Mouse (Mus musculus) neural tube, embryonic 10.5 days (tissue): ENCODE measurements around the gene Ica1.
A peak's percentile ranks its signal among the peaks of the same experiment; 100 is the strongest.

Experiments used
- DNase-seq: peaks from one replicate; pipeline ENCODE4 v3.0.0-alpha.2; 2017; ENCODE audit warnings: low spot score; ENCODE audit errors: extremely low spot score

The Ica1 gene

DNA sequence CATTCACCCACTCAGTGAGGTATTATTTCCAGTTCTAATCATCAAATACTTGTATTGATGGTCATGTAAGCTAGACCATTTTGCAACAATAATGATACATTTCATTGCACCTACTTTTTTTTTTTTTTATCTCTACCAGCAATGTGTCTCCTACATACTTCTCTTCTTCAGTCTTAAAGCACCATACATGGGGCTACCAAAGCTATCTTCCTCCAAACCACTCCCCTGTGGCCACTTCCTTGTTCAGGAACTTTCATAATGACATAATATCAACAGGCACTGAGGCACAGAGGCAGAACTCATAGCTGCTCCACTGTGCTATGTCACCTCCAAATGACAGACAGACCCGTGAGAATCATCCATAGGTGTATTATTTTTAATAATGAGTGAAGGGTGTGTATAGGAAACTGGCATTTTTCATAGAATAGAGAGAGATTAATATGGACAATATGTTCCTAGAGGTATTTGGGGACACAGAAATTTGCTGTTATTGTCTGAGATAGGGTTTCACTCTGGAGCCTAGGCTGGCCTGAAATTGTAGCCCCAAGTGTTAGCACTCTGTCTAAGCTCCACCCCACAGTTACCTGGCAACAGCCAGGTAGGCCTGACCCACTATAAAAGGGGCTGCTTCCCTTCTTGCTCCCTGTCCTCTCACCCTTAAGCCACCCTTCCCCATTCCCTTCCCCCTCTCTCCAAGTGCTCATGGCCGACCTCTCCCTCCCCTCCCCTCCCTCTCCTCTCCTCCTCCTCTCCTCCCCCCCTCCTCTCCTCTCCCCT lies 86.9 kb downstream of the Ica1 start:
- no peak for DNase-seq

DNA sequence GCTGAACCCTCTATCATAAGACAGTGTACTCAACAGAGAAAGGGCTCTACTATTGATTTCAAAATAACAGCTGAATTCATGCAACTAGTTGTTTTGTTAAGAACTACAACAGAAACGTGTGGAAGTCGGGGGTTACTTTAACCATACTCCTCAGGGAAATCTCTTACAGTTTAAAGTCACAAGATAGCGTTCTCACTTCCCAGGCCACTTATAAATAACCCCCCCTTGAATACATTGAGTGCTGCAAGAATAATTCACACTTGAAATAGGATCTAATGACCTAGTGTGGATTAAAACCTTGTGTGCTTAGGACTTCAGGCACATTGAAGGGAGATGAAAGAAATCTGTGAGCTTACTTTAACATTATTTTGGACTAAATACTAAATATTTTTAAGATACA lies 87.8 kb downstream of the Ica1 start:
- DNase-seq: no peak

DNA sequence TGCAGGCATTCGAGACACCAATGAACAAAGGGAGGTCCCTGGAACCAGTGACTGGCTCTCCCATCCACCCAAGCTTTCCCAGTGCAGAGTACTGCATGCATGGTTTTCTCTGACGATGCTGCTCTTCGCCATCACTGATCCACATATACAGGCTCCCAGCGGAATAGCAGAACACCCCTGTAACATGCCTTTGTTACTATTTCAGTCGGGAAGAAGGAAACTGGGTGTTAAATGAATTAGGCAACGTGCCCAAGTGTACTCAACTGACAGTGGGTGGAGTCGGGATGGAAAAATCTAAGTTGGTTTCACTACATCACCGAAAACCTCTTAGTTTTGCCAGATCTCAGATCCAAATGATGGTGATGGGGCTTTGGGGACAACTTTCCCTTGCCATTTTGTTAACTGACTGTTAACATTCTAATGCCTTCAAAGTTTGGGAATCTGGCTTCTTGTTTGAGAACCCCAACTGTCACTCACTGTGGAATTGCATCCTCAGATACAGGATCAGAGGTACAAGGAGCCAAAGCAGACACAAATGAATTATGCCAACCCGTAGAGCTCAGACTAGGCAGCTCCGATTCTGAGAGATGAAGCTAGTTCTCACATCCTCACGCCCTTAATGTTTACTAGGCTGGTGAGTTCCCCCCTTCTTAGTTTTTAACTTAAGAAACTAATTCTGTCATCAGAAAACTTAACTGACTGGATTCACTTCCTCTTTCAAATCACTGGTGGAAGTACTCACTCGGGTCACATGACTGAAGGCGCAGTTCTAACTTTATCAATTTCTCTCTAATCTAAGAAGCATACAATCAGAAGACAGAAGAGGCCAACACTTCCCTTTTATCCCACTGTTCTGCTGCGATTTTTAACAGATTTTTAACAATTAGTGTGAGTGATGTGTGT lies 91.4 kb downstream of the Ica1 start:
- no peak for DNase-seq

DNA sequence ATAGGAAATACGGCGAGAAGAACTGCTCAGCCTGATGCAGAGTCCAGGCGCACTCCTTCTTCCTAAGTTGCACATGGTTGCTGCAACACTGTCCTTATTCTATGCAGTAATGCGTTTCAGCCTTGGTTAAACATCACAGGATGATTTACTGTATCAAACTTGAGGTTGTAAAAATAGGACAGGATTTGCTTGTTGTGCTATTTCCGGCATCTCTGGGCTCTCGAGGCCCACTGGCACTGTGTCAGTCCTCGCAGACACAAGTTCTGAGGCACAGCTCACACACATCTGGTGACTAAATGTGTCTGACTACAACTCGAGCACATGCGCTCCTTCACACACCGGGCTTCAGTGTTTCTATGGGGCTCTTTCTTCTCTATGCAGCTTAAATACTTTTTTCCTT lies 94.9 kb downstream of the Ica1 start:
- DNase-seq: no peak

DNA sequence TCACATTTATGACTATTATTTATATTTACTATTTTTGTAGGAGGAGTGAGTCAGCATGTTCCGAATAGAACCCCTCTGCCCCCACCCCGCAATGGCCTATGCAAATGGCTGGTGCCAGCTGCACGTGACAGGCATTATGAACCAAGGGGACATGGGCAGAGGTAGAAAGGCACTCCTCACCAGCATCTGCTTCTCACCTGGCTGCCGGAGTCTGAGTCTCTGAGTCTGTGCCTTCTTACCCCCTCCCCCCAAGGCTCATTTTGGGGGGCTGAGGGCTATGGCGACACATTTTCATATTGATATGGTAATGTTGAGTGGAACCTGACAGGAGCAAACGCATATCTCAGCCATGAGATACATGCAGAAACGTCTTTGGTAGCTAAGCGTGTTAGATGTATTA lies 97.4 kb downstream of the Ica1 start:
- DNase-seq: no peak

DNA sequence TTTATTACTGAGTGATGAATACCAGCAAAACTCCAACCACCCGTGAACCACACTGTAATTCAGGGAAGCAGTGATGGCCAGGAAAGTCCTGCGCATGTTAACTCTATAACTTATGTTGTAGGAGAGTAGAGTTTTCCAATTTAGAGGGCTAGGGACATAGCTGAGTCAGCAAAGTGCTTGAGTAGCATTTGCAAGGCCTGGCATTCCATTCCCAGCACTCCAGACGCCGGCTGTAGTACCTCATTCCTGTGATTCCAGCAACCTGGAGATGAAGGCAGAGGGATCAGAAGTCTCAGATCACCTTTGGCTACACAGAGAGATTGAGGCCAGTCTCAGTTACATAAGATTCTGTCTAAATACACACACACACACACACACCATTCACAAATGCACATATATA lies 105.3 kb downstream of the Ica1 start:
- DNase-seq: no peak

DNA sequence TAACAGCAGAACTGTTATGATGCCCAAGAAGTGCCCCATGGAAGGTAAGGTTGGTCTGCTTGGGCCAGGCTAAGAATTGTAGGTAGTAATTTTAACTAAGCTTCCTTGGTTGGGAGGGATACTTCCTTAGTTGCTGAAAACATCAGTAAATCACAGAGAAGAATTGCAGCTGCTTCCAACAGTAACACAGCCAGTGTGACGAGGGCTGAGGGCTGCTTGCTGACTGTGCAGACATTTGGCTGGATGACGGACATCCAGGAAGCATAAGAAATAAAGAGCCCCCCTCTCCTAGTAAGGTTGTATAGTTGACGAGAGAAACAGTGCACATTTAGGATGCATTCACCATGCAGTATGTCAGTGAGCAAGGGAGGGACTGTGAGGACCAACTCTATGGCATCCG lies 108.9 kb downstream of the Ica1 start:
- DNase-seq: no peak

DNA sequence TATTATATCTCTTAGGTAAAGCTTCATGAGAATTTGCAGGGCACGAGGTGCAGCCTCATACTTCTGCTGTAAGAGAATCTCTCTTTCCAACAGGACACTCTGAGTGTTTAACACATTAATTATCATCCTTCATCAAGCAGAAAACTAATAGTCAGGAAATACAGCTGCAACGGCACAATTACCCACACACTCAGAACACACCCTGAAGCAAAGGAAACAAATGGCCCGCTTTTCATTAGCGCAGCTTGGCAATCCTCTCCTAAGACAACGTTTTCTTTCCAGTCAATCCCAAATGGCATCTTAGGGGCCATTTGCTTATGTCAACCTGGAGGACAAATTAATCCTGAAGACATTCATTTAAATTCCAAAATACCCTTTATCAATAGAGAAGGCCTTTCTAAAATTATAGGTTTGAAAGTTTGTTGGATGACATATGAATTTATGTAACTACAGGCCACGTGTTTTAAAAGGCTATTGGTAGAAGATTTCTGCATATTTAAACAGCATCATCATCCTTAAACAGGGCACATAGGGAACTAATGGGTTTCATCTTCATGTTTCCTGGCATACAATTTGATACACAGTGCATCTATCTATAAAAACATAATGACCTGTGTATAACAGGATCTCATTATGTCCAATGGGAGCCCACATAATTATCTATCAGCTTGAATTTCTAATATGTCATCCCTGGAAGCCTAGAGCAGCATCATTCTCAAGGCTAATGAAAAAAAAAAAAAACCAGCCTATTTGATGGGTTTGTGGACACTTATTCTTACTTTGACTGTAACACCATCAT lies 110.1 kb downstream of the Ica1 start:
- no peak for DNase-seq

DNA sequence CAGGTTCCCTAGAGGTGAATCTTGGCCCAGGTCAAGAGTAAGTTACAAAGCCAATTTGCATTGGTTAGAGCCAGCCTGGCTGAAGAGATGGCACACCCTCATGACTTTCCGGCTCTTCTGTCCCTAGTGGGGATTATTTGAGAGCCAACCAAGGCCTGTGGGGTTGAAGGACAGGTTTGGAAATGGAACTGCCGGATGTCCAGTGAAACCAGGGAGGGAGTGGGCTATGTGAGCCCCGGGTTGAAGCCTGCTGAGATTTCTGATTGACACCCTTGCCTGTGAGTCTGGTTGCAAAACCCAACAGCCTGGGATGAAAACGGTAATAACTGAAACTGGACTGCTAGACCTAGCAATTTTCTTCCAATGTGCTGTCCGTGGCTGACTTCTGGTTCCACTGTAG lies 112.5 kb downstream of the Ica1 start:
- DNase-seq: no peak

DNA sequence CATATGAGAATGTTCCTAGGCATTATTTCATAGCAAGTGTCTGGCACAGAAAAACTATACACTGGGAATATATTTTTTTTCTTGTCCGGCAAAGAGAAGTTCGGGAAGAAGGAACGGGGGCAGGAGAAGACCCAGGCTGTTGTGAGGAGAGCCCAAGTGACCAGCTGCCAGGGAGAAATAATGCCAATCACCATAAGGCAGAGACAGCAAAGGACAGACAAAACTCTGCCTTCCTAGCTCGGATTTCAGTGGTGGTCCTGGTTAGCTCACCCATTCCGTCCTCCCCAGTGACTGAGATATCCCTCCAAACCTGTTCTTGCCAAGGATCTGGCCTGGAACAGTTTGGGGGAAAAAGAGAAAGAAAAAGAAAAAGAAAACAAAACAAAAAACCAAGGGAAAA lies 113.3 kb downstream of the Ica1 start:
- no peak for DNase-seq

DNA sequence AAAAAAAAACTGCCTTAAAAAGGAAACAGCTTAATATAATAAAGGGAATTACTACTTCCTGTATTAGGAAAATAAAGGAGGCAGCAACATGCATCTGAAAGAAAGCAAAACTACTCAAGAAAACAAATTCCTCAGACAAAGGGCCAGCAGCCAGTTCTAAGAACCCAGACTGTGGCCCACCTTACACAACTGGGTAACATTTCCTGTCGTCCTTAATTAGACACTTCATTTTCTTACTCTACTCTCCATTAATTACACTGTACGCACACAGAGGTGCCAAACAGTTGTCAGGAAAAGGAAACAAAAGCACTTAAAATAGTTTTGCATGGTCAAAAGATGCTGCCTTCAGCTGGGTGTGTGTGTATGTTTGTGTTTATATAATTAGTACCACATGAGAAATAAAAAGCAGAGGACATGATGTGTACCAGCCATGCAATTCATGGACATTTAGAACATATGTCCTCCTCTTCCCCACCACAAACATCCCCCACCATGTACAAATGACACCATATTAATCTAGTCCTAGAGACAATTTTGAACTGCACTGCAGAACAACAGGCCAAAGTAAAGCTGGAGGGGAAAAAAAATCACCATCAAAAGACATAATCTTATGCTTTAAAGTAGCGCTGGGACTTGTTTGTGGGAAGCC lies 115.1 kb downstream of the Ica1 start:
- no peak for DNase-seq

DNA sequence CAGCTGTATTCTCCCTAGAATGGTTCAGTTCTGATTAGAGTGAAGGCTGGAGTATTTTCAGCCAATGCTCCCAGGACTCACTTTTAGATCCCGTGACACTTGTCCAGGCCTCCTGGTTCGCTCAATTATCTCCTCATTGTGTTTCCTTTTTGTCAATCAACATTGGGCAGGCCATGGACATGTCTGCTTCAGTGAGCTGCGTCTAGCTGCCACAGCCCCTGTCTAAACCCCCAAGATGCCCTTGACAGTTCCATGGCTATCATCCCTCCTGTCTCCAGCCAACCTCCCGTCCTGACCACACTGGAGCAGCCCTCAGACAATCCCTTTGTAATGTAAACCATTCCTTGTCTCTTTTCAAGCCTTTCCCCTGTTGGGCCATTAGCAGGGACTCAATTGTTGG lies 116.9 kb downstream of the Ica1 start:
- DNase-seq: peak; percentile 23

DNA sequence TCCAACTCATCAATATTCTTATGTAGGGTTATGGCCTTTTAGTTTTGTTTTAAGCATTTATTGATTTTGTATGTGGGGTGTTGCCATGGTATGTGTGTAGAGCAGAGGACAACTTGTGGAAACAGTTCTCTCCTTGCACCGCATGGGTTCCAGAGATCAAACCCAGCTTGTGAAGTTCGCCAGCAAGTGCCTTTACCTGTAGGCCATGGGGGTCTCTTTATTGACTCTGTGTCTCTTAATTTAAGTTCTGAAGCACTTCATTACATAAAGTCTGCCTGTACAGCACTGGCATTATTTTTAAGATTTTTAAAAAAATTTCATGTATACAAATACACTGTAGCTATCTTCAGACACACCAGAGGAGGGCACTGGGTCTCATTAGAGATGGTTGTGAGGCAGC lies 118.2 kb downstream of the Ica1 start:
- no peak for DNase-seq

DNA sequence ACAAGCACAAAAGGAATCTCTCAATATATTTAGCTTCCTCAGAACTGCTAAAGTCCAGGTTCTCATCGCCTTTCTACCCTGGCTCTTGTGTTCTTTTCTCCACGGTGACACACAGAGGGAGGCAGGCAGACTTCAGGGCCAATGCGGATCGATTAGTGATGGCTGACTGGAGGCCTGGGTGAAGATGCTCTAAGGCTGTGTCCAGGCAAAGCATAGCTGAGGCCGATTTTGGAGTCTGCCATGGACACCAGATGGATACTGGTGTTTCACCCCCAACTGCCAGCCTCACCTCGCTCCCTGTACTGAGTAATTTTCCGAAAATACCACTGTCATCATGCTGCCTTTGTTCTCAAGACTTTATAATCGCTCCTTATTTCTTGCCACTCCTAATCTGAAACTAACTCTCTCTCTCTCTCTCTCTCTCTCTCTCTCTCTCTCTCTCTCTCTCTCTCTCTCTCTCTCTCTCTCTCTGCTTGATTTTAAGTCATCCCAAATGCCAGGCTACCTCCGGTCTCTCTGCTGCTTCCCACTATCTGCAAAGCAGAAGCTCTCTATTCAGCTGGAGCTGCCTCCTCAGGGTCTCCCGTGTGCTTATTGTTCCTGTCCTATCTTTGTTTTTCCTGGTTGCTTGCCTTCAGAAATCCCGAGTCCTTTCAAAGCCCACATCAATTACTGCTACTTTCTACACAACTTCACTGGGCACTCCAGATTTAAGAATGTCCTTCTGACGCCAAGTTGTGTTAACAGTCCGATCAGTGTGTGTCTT lies 118.9 kb downstream of the Ica1 start:
- peak; percentile 35 for DNase-seq

DNA sequence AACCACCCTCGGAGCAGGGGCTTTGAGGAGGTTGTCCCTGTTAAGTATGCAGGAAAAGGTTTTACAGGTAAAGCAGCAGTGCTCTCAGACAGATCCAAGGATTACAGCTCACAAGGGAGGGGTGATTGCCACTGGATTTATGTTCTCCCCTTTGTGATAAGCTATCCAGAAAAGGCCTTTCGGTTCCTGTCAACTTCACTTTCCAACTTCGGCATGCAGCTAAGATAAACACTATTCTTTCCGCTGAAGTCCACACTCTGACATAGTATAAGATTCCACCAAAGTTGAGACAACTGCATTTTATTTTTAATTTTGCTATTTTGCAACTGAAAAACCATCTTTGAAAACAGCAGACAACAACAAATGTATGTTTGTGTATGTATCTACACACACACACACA lies 119.9 kb downstream of the Ica1 start:
- DNase-seq: no peak

DNA sequence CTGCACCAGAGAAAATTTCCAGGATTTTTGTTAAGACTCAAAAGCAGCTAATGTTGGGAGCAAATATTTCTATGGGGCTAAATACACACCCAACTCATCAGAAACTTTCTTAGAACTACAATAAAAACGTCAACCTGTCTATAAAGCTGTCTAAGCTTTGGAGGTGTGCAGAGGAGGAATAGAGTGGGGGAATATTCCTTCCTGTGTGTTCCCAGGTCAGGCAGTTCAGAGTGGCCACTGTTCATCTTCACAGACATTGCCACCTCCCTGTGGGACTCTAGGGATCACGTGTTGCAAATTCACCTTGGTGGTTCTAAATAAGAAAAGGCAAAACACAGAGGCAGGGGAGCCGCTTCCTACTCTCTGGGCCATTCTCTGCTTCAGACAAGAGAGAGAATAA lies 120.8 kb downstream of the Ica1 start:
- DNase-seq: no peak

DNA sequence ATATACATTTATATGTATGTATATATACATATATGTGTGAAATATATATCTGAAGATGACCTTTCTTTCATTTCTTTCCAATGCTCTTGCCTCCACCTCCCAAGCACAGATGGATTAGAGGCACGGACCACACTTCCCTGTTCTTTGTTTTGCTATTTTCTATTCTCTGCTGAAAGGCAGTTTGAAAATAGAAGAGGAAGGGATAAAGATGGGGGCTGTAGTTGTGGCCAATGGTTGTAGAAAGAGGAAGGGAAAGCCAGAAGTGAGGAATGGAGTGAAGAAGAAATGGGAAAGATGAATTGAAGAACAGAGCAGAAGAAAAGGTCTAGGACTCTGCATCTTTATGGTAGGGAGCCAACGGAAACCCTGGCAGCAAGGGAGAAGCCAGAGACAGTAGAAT lies 122.8 kb downstream of the Ica1 start:
- DNase-seq: no peak

DNA sequence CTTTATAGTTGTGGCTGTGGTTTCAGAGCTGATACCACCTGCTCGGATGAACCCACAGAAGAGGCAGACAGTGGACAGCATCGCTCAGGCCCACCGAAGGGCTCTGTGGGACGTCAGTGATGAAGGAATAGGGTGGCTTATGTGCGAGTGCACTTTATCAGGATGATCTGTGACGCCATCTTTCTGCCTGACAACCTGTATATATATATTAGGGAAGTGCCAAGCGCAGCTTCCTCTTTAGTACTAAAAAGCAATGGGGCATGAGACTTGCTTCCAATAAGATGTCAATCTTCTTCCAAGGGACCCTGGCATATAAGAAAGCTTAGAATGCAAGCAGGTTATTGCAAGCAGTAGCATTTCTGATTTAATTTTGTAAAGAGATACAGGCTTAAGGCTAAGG lies 127.9 kb downstream of the Ica1 start:
- DNase-seq: no peak

DNA sequence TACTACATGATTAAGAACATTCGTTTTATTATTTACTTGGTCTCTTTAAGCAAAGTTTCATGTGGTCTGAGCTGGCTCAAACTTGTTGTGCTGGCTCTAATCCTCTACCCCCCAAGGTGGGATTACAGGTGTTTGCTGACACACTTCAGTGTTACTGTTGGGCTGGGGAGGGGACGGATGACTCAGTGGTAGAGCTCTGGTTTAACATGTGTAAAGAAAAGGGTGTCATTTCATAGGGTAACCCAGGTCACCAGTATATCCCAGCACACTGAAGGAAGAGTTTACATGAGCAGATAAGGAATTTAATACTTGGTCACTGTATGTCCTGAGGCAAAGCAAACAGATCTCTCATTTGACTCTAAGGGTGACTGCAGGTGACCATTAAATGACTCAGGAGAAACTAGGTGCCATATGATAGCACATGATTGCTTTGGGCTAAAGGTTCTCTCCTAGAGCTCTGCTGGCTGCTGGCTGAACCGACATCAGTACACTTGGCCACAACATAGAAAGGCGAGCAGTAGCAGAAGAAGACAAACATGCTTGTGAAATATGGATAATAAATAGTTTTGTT lies 128.9 kb downstream of the Ica1 start:
- no peak for DNase-seq

DNA sequence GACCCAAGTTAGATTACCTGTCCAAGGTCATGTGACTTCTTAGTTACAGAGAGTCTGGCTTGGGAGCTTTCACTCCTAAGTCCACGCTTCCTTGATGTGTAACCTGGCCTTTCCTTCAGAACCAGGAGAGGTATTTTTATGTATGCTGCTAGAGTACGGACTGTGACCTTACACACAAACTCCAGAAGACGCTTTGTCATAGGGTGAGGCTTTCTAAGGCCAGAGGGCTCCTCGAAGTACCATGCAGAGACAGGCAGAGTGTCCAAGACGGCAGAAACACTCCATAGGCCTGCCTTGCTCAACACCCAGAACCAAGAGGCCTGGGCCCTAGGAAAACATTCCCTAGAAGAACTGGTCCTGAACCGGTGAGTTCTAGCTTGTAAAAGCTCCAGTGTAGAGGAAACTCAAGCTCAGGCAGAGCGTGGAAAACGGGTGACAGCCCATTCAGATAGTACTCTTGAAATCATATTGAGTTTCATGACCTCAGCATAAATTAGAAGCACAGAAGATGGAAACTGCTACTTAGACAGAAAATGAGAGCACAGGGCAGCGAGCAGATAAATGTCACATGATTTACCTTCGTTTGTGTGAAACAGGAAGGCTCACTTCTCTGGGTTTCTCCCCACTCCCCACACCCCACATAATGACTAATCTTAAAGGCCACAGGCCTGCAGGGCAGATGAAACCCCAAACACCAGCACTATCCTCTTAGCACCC lies 129.9 kb downstream of the Ica1 start:
- no peak for DNase-seq
